Mouse (Mus musculus) lung, postnatal 0 days (tissue): ENCODE results near the gene Glrx. TPM values are rescaled to one million over a fixed set of nuclear protein-coding genes. Genes with fewer than 3 reads are reported as not detected.
"Not testable (repeated sequence)": the region's sequence is repeated elsewhere in the genome, so short reads cannot be mapped to it uniquely, and the experiment has no call there.

Experiments used
- ATAC-seq: fragments of 200-750 bp; cut with Nextera tagmentation; 2 replicates; pipeline ENCODE4 v1.8.0; 2017; ENCODE audit warnings: moderate library complexity
- DNase-seq: peaks from one replicate; pipeline ENCODE4 v3.0.0-alpha.2; 2016; ENCODE audit warnings: low spot score
- H3K27ac ChIP-seq: fragments of 300-500 bp; sonication (generic); 2 replicates; pipeline ENCODE4 v1.5.1; 2014; ENCODE audit warnings: antibody characterized with exemption, mild to moderate bottlenecking, low read length, mixed read lengths
- H3K27me3 ChIP-seq: fragments of 300-500 bp; sonication (generic); replicated peaks from 2 replicates; pipeline ENCODE4 v1.6.1; 2014; ENCODE audit warnings: low read length, mixed read lengths; ENCODE audit not compliant: insufficient read depth
- H3K36me3 ChIP-seq: fragments of 300-500 bp; sonication (generic); 2 replicates; pipeline ENCODE4 v1.6.1; 2014; ENCODE audit warnings: low read length, mixed read lengths; ENCODE audit not compliant: insufficient read depth
- H3K4me1 ChIP-seq: fragments of 300-500 bp; sonication (generic); 2 replicates; pipeline ENCODE4 v1.6.1; 2014; ENCODE audit warnings: antibody characterized with exemption, low read depth, low read length, mixed read lengths; ENCODE audit not compliant: insufficient read depth
- H3K4me2 ChIP-seq: fragments of 300-500 bp; sonication (generic); replicated peaks from 2 replicates; pipeline ENCODE4 v1.6.1; 2014; ENCODE audit warnings: low read depth, mild to moderate bottlenecking, low read length, moderate library complexity, mixed read lengths
- H3K4me3 ChIP-seq: fragments of 300-500 bp; sonication (generic); 2 replicates; pipeline ENCODE4 v1.5.1; 2014; ENCODE audit warnings: low read depth, low read length
- H3K9ac ChIP-seq: fragments of 300-500 bp; sonication (generic); replicated peaks from 2 replicates; pipeline ENCODE4 v1.6.1; 2014; ENCODE audit warnings: low read depth, mild to moderate bottlenecking
- H3K9me3 ChIP-seq: fragments of 300-500 bp; sonication (generic); 2 replicates; pipeline ENCODE4 v1.6.1; 2016; ENCODE audit warnings: low read length, mixed read lengths
- CTCF ChIP-seq: IDR thresholded peaks from 2 replicates; pipeline ENCODE4 v1.5.1; 2016; ENCODE audit warnings: antibody characterized with exemption, mild to moderate bottlenecking
- EP300 ChIP-seq: IDR thresholded peaks from 2 replicates; pipeline ENCODE4 v1.6.1; 2016; ENCODE audit warnings: antibody characterized with exemption, mild to moderate bottlenecking, control low read depth
- WGBS: fragments of 180-500 bp; shearing (Covaris S2); extraction: QIAGEN DNeasy Blood & Tissue Kit; methylation state at CpG from one replicate; pipeline ENCODE4 v1.1.7; 2014; 5-methylcytosine and 5-hydroxymethylcytosine counted together
- polyA plus RNA-seq: library from polyadenylated mRNA; unstranded; fragments of >200 nt; fragmentation: Nextera tagmentation; extraction: Ambion mirVana; gene quantifications from 2 replicates; pipeline ENCODE4 v1.2.1, GENCODE M21; 2015

Gene Glrx
- polyA plus RNA-seq, 1 experiment from 2014 or later, result 106 TPM

- no peaks in the 10 kb centered on the region for H3K27me3 ChIP-seq
- no peak overlapping the region for H3K27ac ChIP-seq
- H3K4me1 ChIP-seq, result no peaks in the 10 kb centered on the region
- H3K36me3 ChIP-seq, result no peaks in the 10 kb centered on the region
- ATAC-seq (no peak), DNase-seq (no peak)
- no peak overlapping the region for H3K4me2 ChIP-seq
- 83% methylated on average over 3 of the region's 3 CpGs for WGBS
- no peak for TF ChIP-seq CTCF
- TF ChIP-seq EP300, result no peak
- H3K4me3 ChIP-seq, result no peak overlapping the region
- H3K9me3 ChIP-seq, result no peaks in the 10 kb centered on the region
- no peak overlapping the region for H3K9ac ChIP-seq
Measured at GRCm38 (mm10) chr13:75799421-75799820, 40.2 kb upstream of the Glrx start.

GRCm38 (mm10) chr13:75807969-75808368 lies 31.7 kb upstream of the Glrx start:
- Histone ChIP-seq H3K4me3 (no peak overlapping the region), H3K27me3 (no peaks in the 10 kb centered on the region), H3K9me3 (no peaks in the 10 kb centered on the region), H3K4me1 (no peaks in the 10 kb centered on the region), H3K36me3 (no peaks in the 10 kb centered on the region), H3K9ac (no peak overlapping the region), H3K4me2 (no peak overlapping the region), H3K27ac (no peak overlapping the region)
- peak; percentile 82 for TF ChIP-seq EP300
- TF ChIP-seq CTCF, result no peak
- peak; percentile 72 for DNase-seq
- ATAC-seq, result peak; percentile 85
- WGBS, result 46% methylated on average over 1 of the region's 1 CpGs

- ATAC-seq, result no peak
- no peak for DNase-seq
Measured at GRCm38 (mm10) chr13:75809957-75810356, 29.7 kb upstream of the Glrx start.

GRCm38 (mm10) chr13:75817183-75817582 lies 22.5 kb upstream of the Glrx start:
- no peak overlapping the region for H3K27ac ChIP-seq
- no peaks in the 10 kb centered on the region for H3K27me3 ChIP-seq
- H3K4me1 ChIP-seq, result no peaks in the 10 kb centered on the region
- ATAC-seq (no peak), DNase-seq (no peak)
- H3K9ac ChIP-seq, result no peak overlapping the region
- no peaks in the 10 kb centered on the region for H3K36me3 ChIP-seq
- H3K4me2 ChIP-seq, result no peak overlapping the region
- 97% methylated on average over 2 of the region's 2 CpGs for WGBS
- no peaks in the 10 kb centered on the region for H3K9me3 ChIP-seq
- no peak overlapping the region for H3K4me3 ChIP-seq
- TF ChIP-seq CTCF, result no peak
- no peak for TF ChIP-seq EP300

More at GRCm38 (mm10) chr13:75809957-75810356, 29.7 kb upstream of the Glrx start:
- no peak overlapping the region for H3K4me2 ChIP-seq
- H3K36me3 ChIP-seq, result no peaks in the 10 kb centered on the region
- H3K9ac ChIP-seq, result no peak overlapping the region
- H3K4me3 ChIP-seq, result no peak overlapping the region
- no peaks in the 10 kb centered on the region for H3K9me3 ChIP-seq
- 77% methylated on average over 1 of the region's 1 CpGs for WGBS
- H3K27me3 ChIP-seq, result no peaks in the 10 kb centered on the region
- TF ChIP-seq EP300 (no peak), CTCF (no peak)
- no peaks in the 10 kb centered on the region for H3K4me1 ChIP-seq
- H3K27ac ChIP-seq, result no peak overlapping the region

- Histone ChIP-seq H3K27ac (no peak overlapping the region), H3K4me3 (no peak overlapping the region), H3K9ac (no peak overlapping the region), H3K27me3 (no peaks in the 10 kb centered on the region), H3K4me1 (no peaks in the 10 kb centered on the region), H3K36me3 (no peaks in the 10 kb centered on the region), H3K9me3 (no peaks in the 10 kb centered on the region), H3K4me2 (no peak overlapping the region)
- DNase-seq (no peak), ATAC-seq (no peak)
- TF ChIP-seq EP300, result no peak
- TF ChIP-seq CTCF, result no peak
- 53% methylated on average over 3 of the region's 3 CpGs for WGBS
Measured at GRCm38 (mm10) chr13:75818486-75818885, 21.2 kb upstream of the Glrx start.

GRCm38 (mm10) chr13:75818945-75819706 lies 20.5 kb upstream of the Glrx start:
- no peak for ATAC-seq
- H3K4me2 ChIP-seq, result no peak overlapping the region
- WGBS, result 72% methylated on average over 3 of the region's 3 CpGs
- no peaks in the 10 kb centered on the region for H3K36me3 ChIP-seq
- no peak overlapping the region for H3K27ac ChIP-seq
- TF ChIP-seq CTCF, result no peak
- no peaks in the 10 kb centered on the region for H3K4me1 ChIP-seq
- no peak overlapping the region for H3K4me3 ChIP-seq
- H3K9me3 ChIP-seq, result no peaks in the 10 kb centered on the region
- H3K27me3 ChIP-seq, result no peaks in the 10 kb centered on the region
- no peak for DNase-seq
- H3K9ac ChIP-seq, result no peak overlapping the region

GRCm38 (mm10) chr13:75819898-75820297 lies 19.8 kb upstream of the Glrx start:
- H3K9ac ChIP-seq, result no peak overlapping the region
- no peaks in the 10 kb centered on the region for H3K36me3 ChIP-seq
- H3K27ac ChIP-seq, result no peak overlapping the region
- TF ChIP-seq EP300 (0 out of 2 replicates have a peak, but pooled peaks have one; percentile 27), CTCF (no peak)
- DNase-seq (peak; percentile 44), ATAC-seq (no peak)
- no peaks in the 10 kb centered on the region for H3K4me1 ChIP-seq
- H3K4me3 ChIP-seq, result no peak overlapping the region
- no peaks in the 10 kb centered on the region for H3K27me3 ChIP-seq
- H3K4me2 ChIP-seq, result no peak overlapping the region
- no peaks in the 10 kb centered on the region for H3K9me3 ChIP-seq

GRCm38 (mm10) chr13:75822366-75822765 lies 17.3 kb upstream of the Glrx start:
- 80% methylated on average over 3 of the region's 4 CpGs for WGBS

More at GRCm38 (mm10) chr13:75822366-75822765, 17.3 kb upstream of the Glrx start:
- H3K27ac ChIP-seq, ATAC-seq, H3K4me1 ChIP-seq, H3K9ac ChIP-seq, H3K27me3 ChIP-seq, DNase-seq, H3K4me2 ChIP-seq, H3K36me3 ChIP-seq, H3K4me3 ChIP-seq, H3K9me3 ChIP-seq: not testable (repeated sequence)
